Mouse (Mus musculus): ENCODE results near the gene Lrrc7. TPM values are rescaled to one million over a fixed set of nuclear protein-coding genes. Genes with fewer than 3 reads are reported as not detected.

Gene Lrrc7
- total RNA-seq, 1 experiment = not detected

DNA sequence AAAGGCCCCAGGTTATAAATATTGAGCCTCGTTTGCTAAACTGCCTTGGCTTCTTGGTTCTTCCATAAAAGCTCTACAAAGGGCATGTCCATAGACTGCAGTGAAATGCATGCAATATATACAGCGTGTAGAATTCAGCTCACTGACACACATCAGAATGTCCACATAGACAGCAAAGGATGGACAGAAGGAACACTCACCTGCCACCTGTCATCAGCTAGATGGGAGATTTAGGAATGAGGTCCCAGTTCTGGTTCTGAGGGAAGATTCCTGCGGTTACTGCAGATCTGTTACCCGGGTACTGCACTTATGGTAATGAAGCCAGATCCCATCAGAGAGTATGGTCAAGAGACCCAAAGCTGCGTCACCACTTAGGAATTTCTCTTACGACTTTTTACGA lies 494.1 kb downstream of the Lrrc7 start:
- Histone ChIP-seq H3K9ac (ENCODE audit: insufficient read depth, low read depth, low read length, poor library complexity, severe bottlenecking) (no peak overlapping the region), H3K4me1 (ENCODE audit: control insufficient read depth in 2 of 2, insufficient read depth in 2 of 2, low read length in 2 of 2, poor library complexity in 1 of 2) (no peaks in the 10 kb centered on the region), H3K36me3 (ENCODE audit: control insufficient read depth, insufficient read depth, low read length, poor library complexity, severe bottlenecking) (peaks cover 7% of the 10 kb centered on the region), H3K9me3 (ENCODE audit: control insufficient read depth, insufficient read depth, low read depth, low read length) (no peaks in the 10 kb centered on the region), H3K27ac (ENCODE audit: insufficient read depth, low read depth, low read length, poor library complexity, severe bottlenecking) (no peak overlapping the region), H3K4me3 (ENCODE audit: insufficient read depth in 1 of 2, low read depth in 1 of 2, low read length in 2 of 2, poor library complexity in 1 of 2, severe bottlenecking in 1 of 2) (no peak overlapping the region)
- TF ChIP-seq CHD2 (IDR thresholded peaks at IDR 0.05; ENCODE audit: low read depth, low read length) (no peak), ZNF384 (IDR thresholded peaks at IDR 0.05; ENCODE audit: low read depth, low read length) (no peak), MAFK (IDR thresholded peaks at IDR 0.05; ENCODE audit: insufficient read depth, low read depth, low read length) (no peak), HCFC1 (IDR thresholded peaks at IDR 0.05; ENCODE audit: borderline replicate concordance, insufficient read depth, low read length) (no peak), ZC3H11A (IDR thresholded peaks at IDR 0.05; ENCODE audit: borderline replicate concordance, low read depth, low read length) (no peak)
- DNase-seq (ENCODE audit: low read depth, low spot score) = no peak
- in situ Hi-C loops (cut with MboI; ENCODE audit: low sequenced_read_pairs in 2 of 2, unreplicated experiment in 2 of 2) = no loop called here

DNA sequence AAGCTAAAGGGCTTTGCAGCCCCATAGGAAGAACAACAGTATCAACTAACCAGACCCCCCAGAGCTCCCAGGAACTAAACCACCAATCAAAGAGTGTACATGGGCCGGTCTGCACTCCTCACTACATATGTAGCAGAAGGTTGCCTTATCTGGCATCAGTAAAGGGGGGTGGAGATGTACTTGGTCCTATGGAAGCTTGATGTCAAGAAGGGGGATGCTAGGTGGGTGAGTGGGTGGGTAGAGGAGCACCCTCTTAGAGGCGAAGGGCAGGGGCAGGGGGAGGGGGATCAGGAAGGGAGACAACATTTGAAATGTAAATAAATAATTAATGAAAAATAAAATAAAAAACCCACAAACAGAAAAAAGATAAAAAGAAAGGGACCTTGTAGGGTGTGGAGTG lies 496.8 kb downstream of the Lrrc7 start:
- in situ Hi-C loops (cut with MboI; ENCODE audit: low sequenced_read_pairs in 2 of 2, unreplicated experiment in 2 of 2) = no loop called here
- Histone ChIP-seq H3K36me3 (ENCODE audit: control insufficient read depth, insufficient read depth, low read length, poor library complexity, severe bottlenecking) (peaks cover 9% of the 10 kb centered on the region), H3K9me3 (ENCODE audit: control insufficient read depth, insufficient read depth, low read depth, low read length) (no peaks in the 10 kb centered on the region), H3K27ac (ENCODE audit: insufficient read depth, low read depth, low read length, poor library complexity, severe bottlenecking) (no peak overlapping the region), H3K4me1 (ENCODE audit: control insufficient read depth in 2 of 2, insufficient read depth in 2 of 2, low read length in 2 of 2, poor library complexity in 1 of 2) (no peaks in the 10 kb centered on the region), H3K4me3 (ENCODE audit: insufficient read depth in 1 of 2, low read depth in 1 of 2, low read length in 2 of 2, poor library complexity in 1 of 2, severe bottlenecking in 1 of 2) (no peak overlapping the region), H3K9ac (ENCODE audit: insufficient read depth, low read depth, low read length, poor library complexity, severe bottlenecking) (no peak overlapping the region)
- DNase-seq (ENCODE audit: low read depth, low spot score) = no peak
- no peak for TF ChIP-seq ZNF384 (IDR thresholded peaks at IDR 0.05; ENCODE audit: low read depth, low read length)
- TF ChIP-seq HCFC1 (IDR thresholded peaks at IDR 0.05; ENCODE audit: borderline replicate concordance, insufficient read depth, low read length) = no peak
- no peak for TF ChIP-seq CHD2 (IDR thresholded peaks at IDR 0.05; ENCODE audit: low read depth, low read length)
- no peak for TF ChIP-seq ZC3H11A (IDR thresholded peaks at IDR 0.05; ENCODE audit: borderline replicate concordance, low read depth, low read length)
- TF ChIP-seq MAFK (IDR thresholded peaks at IDR 0.05; ENCODE audit: insufficient read depth, low read depth, low read length) = no peak

DNA sequence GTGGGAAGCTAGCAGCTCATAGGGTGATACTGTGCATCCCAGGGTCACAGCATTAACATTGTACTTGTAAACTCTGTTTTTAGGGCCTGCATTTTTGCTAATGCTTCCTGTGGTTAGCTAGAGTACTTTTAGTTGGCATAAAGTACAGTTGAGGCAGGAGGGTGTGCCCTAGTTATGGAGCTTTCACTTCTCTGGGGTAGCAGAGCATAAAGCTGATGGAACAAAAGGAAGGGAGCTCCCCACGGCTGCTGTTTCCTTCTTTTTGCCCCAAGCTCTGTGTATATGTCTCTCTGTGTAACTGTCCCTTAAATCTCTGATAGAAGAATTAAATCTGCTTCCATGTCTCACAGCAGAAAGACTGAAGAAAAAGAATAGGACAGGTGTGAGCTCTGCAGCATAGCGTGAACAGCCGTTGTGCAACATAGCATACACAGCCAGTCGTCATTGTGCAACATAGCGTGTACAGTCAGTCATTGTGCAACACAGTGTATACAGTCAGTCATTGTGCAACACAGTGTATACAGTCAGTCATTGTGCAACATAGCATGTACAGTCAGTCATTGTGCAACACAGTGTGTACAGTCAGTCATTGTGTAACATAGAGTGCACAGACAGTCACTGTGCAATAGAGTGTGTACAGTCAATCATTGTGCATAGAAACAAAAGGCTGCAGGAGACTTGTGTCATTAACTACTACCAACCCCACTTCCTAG lies 500.1 kb downstream of the Lrrc7 start:
- Histone ChIP-seq H3K36me3 (ENCODE audit: control insufficient read depth, insufficient read depth, low read length, poor library complexity, severe bottlenecking) (peaks cover 12% of the 10 kb centered on the region), H3K9ac (ENCODE audit: insufficient read depth, low read depth, low read length, poor library complexity, severe bottlenecking) (no peak overlapping the region), H3K9me3 (ENCODE audit: control insufficient read depth, insufficient read depth, low read depth, low read length) (no peaks in the 10 kb centered on the region), H3K4me1 (ENCODE audit: control insufficient read depth in 2 of 2, insufficient read depth in 2 of 2, low read length in 2 of 2, poor library complexity in 1 of 2) (no peaks in the 10 kb centered on the region), H3K4me3 (ENCODE audit: insufficient read depth in 1 of 2, low read depth in 1 of 2, low read length in 2 of 2, poor library complexity in 1 of 2, severe bottlenecking in 1 of 2) (no peak overlapping the region), H3K27ac (ENCODE audit: insufficient read depth, low read depth, low read length, poor library complexity, severe bottlenecking) (no peak overlapping the region)
- no peak for DNase-seq (ENCODE audit: low read depth, low spot score)
- in situ Hi-C loops (cut with MboI; ENCODE audit: low sequenced_read_pairs in 2 of 2, unreplicated experiment in 2 of 2) = no loop called here
- TF ChIP-seq HCFC1 (IDR thresholded peaks at IDR 0.05; ENCODE audit: borderline replicate concordance, insufficient read depth, low read length) (no peak), ZC3H11A (IDR thresholded peaks at IDR 0.05; ENCODE audit: borderline replicate concordance, low read depth, low read length) (no peak), ZNF384 (IDR thresholded peaks at IDR 0.05; ENCODE audit: low read depth, low read length) (no peak), MAFK (IDR thresholded peaks at IDR 0.05; ENCODE audit: insufficient read depth, low read depth, low read length) (no peak), CHD2 (IDR thresholded peaks at IDR 0.05; ENCODE audit: low read depth, low read length) (no peak)

DNA sequence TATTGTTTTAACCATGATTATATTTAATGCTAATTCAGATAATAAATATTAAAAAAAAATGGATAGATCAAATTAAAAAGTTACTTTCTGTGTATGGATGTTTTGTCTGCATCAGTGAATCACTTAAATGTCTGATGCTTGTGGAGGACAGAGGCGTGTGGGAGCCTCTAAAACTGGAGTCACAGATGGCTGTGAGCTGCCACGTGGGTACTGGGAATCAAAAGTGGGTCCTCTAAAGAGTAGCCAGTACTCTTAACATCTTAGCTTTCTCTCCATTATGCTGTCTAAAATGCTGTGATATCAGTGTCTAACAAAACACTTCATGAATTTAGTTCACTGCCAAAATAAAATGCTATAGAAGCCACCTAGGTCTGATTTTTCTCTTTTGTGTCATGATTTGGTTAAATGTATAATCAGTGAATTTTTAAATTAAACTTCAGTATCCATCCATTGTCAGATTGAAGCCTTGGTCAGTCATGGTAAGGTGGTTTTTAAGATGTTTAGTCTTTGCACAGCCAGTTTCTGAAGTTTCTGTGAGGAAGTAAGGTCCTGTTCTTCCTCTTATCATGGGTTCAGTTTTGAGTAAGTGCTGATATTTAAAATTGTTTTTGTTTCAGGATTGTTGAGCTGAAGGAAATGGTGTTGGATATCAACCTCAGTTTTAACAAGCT lies 501.3 kb downstream of the Lrrc7 start:
- in situ Hi-C loops (cut with MboI; ENCODE audit: low sequenced_read_pairs in 2 of 2, unreplicated experiment in 2 of 2) = no loop called here
- Histone ChIP-seq H3K4me1 (ENCODE audit: control insufficient read depth in 2 of 2, insufficient read depth in 2 of 2, low read length in 2 of 2, poor library complexity in 1 of 2) (no peaks in the 10 kb centered on the region), H3K4me3 (ENCODE audit: insufficient read depth in 1 of 2, low read depth in 1 of 2, low read length in 2 of 2, poor library complexity in 1 of 2, severe bottlenecking in 1 of 2) (no peak overlapping the region), H3K27ac (ENCODE audit: insufficient read depth, low read depth, low read length, poor library complexity, severe bottlenecking) (no peak overlapping the region), H3K36me3 (ENCODE audit: control insufficient read depth, insufficient read depth, low read length, poor library complexity, severe bottlenecking) (peaks cover 17% of the 10 kb centered on the region), H3K9ac (ENCODE audit: insufficient read depth, low read depth, low read length, poor library complexity, severe bottlenecking) (no peak overlapping the region), H3K9me3 (ENCODE audit: control insufficient read depth, insufficient read depth, low read depth, low read length) (no peaks in the 10 kb centered on the region)
- no peak for DNase-seq (ENCODE audit: low read depth, low spot score)
- TF ChIP-seq ZNF384 (IDR thresholded peaks at IDR 0.05; ENCODE audit: low read depth, low read length) = no peak
- no peak for TF ChIP-seq MAFK (IDR thresholded peaks at IDR 0.05; ENCODE audit: insufficient read depth, low read depth, low read length)
- TF ChIP-seq ZC3H11A (IDR thresholded peaks at IDR 0.05; ENCODE audit: borderline replicate concordance, low read depth, low read length) = no peak
- no peak for TF ChIP-seq HCFC1 (IDR thresholded peaks at IDR 0.05; ENCODE audit: borderline replicate concordance, insufficient read depth, low read length)
- no peak for TF ChIP-seq CHD2 (IDR thresholded peaks at IDR 0.05; ENCODE audit: low read depth, low read length)
